Mouse (Mus musculus) Patski (cell line): Measurements from ENCODE around the gene Ncaph2. TPM values are rescaled to one million over a fixed set of nuclear protein-coding genes. Genes with fewer than 3 reads are reported as not detected.

Source experiments
- ATAC-seq: fragments of 100-300 bp; one replicate; pipeline ENCODE4 v1.8.0; 2021
- CTCF ChIA-PET: fragments of 350-600 bp; sonication (Branson Sonifier 250); formaldehyde crosslinking; loops from one replicate; lab custom pipeline; 2022; ENCODE audit warnings: inconsistent platforms; lab: Charles Lee
- POLR2A ChIA-PET: fragments of 350-600 bp; sonication (Branson Sonifier 250); formaldehyde crosslinking; loops from one replicate; lab custom pipeline; 2022; ENCODE audit warnings: antibody characterized with exemption, inconsistent platforms; lab: Charles Lee
- DNase-seq: peaks from one replicate; pipeline ENCODE4 v3.0.0-alpha.2; 2011; ENCODE audit warnings: low read depth, low spot score
- H3K27me3 ChIP-seq: fragments of 371-371 bp; one replicate; pipeline ENCODE4 v1.5.1; 2021
- CTCF ChIP-seq: fragments of 100-300 bp; IDR thresholded peaks from one replicate; pipeline ENCODE4 v1.5.1; 2021
- in situ Hi-C: fragments of 300-500 bp; cut with MboI; formaldehyde crosslinking; loops from 3 replicates; pipeline ENCODE4 v1.11.1; 2018; ENCODE audit warnings: low pct_unique_long_range_greater_than_20kb, mixed read lengths
- polyA plus RNA-seq: library from polyadenylated mRNA; unstranded; gene quantifications from one replicate; pipeline ENCODE4 v1.2.3, GENCODE M21; 2021

Ncaph2 gene
- polyA plus RNA-seq = 106 TPM

DNA sequence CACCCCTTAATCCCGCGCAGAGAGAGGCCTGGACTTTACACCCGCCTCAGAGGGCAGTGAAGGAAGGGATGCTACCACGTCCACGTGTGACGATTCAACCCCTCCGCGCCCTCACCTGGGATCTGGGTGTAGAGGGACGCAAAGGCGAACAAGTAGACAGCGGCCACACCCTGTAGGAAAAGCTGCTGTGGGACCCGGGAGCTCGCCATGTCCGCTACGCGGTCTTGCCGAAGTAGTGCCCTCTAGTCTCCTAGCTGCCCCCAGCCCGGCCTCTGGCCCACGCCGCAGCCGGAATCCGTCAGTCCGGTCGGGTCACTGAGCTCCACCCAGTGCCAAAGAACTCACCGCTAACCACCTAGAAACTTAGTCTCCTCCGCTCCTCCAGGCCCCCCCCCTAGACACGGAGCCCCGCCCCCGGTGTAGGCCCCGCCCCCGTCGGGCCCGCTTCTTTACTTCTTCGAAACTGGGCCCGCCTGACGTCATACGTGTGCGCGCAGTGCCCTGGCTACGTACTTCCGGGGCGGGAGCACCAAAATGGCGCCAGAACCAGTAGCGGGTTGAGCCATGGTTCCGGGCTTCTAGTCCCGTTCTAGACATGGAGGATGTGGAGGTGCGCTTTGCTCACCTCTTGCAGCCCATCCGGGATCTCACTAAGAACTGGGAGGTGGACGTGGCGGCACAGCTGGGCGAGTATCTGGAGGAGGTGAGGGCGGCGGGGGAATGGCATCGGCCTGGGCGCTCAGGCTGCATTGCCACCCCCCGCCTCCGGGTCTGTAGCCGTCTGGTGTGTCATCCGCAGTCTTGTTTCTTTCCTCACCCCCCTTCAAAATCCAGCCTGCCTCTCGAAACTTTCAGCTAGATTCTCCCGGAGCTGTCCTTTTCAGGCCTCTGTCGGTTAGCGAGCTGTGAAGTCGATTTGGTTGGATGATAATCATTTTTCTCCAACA, at the start of gene Ncaph2, which contains the start of gene Lmf2:
Ncaph2 (plus strand) TSS at position 479 of the 947 bp plus-strand sequence.
Lmf2 (minus strand) TSS at position 419 of the 947 bp plus-strand sequence.
- DNase-seq (peak; percentile 63), ATAC-seq (peak; percentile 61)
- ChIA-PET CTCF (interaction anchor here (1.0 to 1.1 kb wide), 2 partner anchors 17 to 18 kb away, joined by 3 to 6 read pairs; partner anchors contain the start of gene Sco2), POLR2A (interaction anchor here (0.6 to 2.4 kb wide), 5 partner anchors 9 to 488 kb away, joined by 3 to 9 read pairs (median 5); partner anchors contain the start of gene Sco2)
- in situ Hi-C loops = no loop called here
- no peaks in the 10 kb centered on the region for H3K27me3 ChIP-seq
- TF ChIP-seq CTCF = no peak

DNA sequence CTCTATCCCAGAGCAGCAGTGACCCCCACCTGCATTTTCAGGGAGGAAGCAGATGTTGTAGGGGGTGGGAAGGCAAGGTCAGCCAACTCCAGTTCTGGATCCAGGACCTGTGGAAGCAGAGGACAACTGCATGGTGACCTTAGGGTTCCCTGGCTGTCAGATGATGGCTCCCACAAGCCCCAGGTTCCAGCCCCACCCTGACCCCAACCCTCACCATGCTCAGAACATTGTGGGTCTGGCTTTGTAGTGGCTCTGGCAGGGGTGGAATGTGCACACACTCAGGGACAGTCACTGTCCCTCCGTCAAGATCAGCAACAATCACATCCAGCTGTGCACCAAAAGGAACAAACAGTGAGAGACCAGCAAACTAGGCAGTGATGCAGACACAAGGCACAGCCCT, 49.6 kb upstream of the Ncaph2 start:
- CTCF ChIA-PET = interaction anchor here (0.8 to 1.6 kb wide), 3 partner anchors 11 to 25 kb away, joined by 3 to 5 read pairs (median 3); no protein-coding TSS in a partner anchor

DNA sequence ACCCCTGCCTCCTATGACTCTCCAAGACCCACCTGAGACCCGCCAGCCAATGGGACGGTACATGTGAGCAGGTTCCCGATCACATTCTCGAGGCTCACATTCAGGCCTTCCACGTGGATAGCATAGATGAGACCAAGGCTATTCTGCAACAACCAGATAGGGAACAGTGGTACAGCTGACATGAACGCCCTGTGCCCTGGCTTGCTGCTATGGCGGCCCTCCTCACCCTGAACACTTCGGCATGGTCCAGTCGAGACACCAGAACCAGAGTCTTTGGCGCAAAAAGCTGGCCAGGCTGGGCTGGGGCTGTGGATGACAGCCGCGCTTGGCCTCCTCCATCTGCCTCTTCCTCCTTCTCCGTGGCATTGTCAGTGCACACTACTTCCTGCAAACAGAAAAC, 48.1 kb upstream of the Ncaph2 start:
- in situ Hi-C loops = no loop called here
- H3K27me3 ChIP-seq = no peaks in the 10 kb centered on the region
- ChIA-PET POLR2A (interaction anchor here (0.6 kb wide), 1 partner anchor 14 kb away, joined by 3 read pairs; no protein-coding TSS in a partner anchor), CTCF (no interaction called here)
- no peak for DNase-seq
- ATAC-seq = no peak
- TF ChIP-seq CTCF = no peak

More for the DNA sequence above, 49.6 kb upstream of the Ncaph2 start:
- no peak for TF ChIP-seq CTCF
- ATAC-seq = no peak
- in situ Hi-C loops = no loop called here
- no peak for DNase-seq
- H3K27me3 ChIP-seq = no peaks in the 10 kb centered on the region
- POLR2A ChIA-PET = no interaction called here

DNA sequence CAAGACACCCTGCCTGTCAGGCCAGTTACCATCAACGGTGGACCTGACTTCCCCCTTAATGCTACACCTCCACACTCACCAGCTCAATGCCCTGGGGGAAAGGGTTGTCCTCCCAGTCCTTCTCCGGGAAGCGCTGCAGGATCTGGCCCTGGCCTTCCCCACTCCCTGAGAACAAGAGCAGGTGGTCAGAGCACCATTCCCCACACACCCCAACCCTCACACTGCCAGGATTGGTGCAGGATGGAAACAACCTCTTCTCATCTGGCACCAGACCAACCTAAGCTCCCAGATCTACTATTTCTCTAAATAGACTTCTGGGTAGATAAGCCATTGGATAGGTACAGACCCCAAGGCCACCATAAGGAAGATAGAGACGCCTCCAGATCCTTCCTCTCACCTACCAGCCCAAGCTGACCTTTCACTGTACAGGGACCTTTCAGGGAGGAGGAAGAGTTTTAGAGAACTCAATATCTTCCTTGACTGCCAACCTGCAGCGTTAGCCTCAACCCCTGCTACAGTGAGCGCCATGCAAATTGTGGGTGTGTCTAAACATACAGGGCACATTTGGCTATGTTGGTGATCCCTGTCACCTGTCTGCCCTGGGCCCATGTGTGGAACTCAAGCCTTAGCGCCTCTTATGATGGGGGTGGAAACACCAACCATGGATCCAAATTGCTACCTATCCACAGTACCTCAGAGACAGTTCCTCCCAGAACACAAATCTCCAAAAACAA, 46.9 kb upstream of the Ncaph2 start:
- no peak for TF ChIP-seq CTCF
- in situ Hi-C loops = no loop called here
- DNase-seq (no peak), ATAC-seq (no peak)
- H3K27me3 ChIP-seq = no peaks in the 10 kb centered on the region
- ChIA-PET CTCF (interaction anchor here (2.0 kb wide), 1 partner anchor 64 kb away, joined by 7 read pairs; no protein-coding TSS in a partner anchor), POLR2A (no interaction called here)

DNA sequence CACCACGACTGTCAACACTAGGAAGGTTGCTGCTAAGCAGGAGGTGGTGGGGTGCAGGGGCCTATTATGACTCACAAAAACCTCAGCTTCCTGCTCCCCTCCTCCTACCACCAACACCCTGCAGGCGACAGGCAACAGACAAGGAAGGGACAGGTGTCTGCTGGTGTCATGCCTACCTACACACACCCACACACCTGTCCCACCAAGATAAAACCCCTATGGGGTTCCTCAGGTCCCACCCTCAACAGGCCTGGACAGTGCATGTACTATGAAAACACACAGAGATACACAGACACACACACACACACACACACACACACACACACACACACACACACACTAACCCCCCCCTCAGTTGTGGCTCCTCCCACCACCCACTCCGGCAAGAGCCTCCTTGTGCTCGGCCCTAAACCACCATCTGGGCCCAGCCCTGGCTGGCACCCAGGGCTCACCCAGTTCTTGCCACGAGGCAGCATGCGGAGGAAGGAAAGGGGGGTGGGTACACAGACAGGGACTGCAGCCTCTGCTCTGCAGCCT, 45.5 kb upstream of the Ncaph2 start:
- in situ Hi-C loops = no loop called here
- no peak for TF ChIP-seq CTCF
- no peak for DNase-seq
- ChIA-PET POLR2A (no interaction called here), CTCF (interaction anchor here (2.0 kb wide), 1 partner anchor 63 kb away, joined by 7 read pairs; no protein-coding TSS in a partner anchor)
- no peaks in the 10 kb centered on the region for H3K27me3 ChIP-seq
- peak; percentile 2 for ATAC-seq

DNA sequence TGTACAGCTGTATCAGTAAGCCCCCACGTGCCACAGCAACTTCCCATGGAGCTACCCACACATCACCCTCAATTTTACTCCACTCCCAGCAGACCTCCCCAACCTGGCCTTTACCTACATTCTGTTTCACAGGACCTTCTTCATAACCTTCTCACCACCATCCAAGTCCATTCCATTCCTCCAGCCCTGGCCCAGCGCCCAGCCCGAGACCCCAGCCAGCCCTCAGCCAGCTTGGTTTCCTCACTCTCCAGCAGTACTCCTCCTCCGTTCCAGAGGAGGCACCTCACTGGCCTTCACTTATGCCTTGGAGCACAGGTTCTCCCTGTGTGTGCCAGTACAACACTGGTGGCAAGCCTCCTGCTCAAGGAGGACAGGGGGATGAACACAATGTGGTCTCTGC, 42.2 kb upstream of the Ncaph2 start:
- no peaks in the 10 kb centered on the region for H3K27me3 ChIP-seq
- ATAC-seq (no peak), DNase-seq (no peak)
- in situ Hi-C loops = no loop called here
- POLR2A ChIA-PET = no interaction called here
- TF ChIP-seq CTCF = no peak
- CTCF ChIA-PET = no interaction called here

DNA sequence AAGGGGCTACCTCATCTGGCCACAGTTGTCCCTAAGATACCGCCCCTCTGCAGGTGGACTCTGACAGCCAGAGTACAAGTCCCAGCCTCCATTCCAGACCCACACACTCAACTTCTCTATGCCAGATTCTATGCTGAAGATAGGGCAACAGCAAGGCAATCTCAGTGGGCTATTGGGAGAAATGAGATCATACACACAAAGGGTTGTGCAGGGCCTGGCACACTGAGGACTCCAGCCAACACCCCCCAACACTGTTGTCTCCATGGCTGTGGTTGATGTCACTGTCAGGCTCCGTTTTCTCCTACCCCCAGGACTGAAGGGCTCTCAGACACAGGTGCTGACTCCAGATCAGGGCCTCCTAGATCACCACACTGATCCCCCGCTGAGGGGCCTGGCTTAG, 41.4 kb upstream of the Ncaph2 start:
- H3K27me3 ChIP-seq = no peaks in the 10 kb centered on the region
- ATAC-seq = no peak
- ChIA-PET CTCF (no interaction called here), POLR2A (no interaction called here)
- no peak for TF ChIP-seq CTCF
- in situ Hi-C loops = no loop called here
- no peak for DNase-seq

DNA sequence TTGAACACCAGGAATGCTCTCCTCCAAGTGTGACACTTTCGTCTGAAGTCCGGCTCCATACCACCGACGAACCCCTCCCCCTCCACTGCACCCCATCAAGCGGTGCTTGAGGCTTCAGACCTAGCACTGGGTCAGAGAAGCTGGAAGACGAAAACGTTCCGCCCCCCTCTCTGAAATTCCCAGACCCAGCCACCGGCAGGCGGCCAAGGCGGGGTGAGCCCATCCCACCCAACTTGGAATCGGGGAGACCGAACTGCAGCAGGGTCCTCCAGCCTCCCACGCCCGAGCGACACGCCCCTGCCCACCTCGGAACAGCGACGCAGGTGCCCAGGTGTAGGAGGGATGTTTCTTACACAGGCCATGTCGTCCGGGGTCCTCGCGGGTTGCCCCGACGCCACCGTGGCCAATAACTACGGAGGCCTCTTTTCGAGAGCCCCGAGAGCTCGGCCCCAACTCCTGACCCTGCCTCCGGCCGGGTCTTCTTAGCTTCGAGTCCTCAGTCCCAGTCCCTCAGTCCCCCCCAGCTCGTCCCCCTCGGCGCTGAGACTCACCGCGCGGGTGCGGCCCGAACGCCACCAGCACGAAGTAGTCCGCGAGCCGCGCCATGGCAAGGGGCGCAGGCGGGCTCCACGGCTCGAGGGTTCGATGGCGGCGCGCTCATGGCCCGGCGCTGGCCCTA, 40.9 kb upstream of the Ncaph2 start:
- ChIA-PET POLR2A (interaction anchor here (0.9 to 1.6 kb wide), 2 partner anchors 10 to 11 kb away, joined by 3 to 5 read pairs; no protein-coding TSS in a partner anchor), CTCF (interaction anchor here (1.3 kb wide), 1 partner anchor 24 kb away, joined by 4 read pairs; no protein-coding TSS in a partner anchor)
- TF ChIP-seq CTCF = no peak
- peak; percentile 17 for ATAC-seq
- no peaks in the 10 kb centered on the region for H3K27me3 ChIP-seq
- in situ Hi-C loops = no loop called here
- DNase-seq = no peak

DNA sequence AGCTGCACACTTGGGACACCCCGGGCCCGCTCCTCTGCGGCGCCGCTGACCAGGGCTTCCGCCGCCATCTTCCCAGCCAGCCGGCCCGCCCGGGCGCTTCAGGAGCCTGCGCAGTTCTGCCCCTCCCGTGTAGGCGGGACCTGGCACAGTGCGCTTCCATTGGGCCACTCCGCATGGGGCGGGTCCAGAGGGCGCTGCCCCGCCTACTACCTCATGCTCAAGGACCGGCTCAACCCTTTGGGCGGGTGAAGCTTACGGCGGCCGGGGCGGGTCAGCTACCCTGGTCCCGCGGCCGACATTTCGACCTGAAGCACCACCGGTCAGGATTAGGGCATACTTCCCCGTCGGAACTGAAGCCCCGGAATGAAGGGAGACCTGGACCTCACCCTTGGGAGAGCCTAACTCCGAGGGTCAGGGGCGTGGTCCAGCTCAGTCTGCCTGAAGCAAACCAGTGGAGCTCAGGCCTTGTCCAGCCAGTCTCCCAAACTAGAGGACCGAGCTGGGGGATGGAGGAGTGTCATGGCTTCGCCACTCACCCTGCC, 40.3 kb upstream of the Ncaph2 start, which contains the start of gene Sbf1:
Sbf1 (minus strand) TSS at position 122 of the 542 bp plus-strand sequence.
- ChIA-PET POLR2A (interaction anchor here (0.6 to 1.6 kb wide), 4 partner anchors 11 to 1119 kb away, joined by 3 to 5 read pairs (median 4); no protein-coding TSS in a partner anchor), CTCF (interaction anchor here (1.3 kb wide), 1 partner anchor 24 kb away, joined by 4 read pairs; no protein-coding TSS in a partner anchor)
- DNase-seq = peak; percentile 67
- ATAC-seq = peak; percentile 90
- no peaks in the 10 kb centered on the region for H3K27me3 ChIP-seq
- no peak for TF ChIP-seq CTCF
- in situ Hi-C loops = no loop called here
